Mouse (Mus musculus) neural tube, embryonic 15.5 days (tissue): ENCODE data around the gene Aspm. TPM values are rescaled to one million over a fixed set of nuclear protein-coding genes. Genes with fewer than 3 reads are reported as not detected.

Experiments
- ATAC-seq: fragments of 200-750 bp; cut with Nextera tagmentation; 2 replicates; pipeline ENCODE4 v1.8.0; 2017; ENCODE audit warnings: mild to moderate bottlenecking, moderate TSS enrichment, moderate library complexity; ENCODE audit not compliant: low FRiP score
- H3K27ac ChIP-seq: fragments of 300-500 bp; sonication (generic); replicated peaks from 2 replicates; pipeline ENCODE4 v1.5.1; 2015; ENCODE audit warnings: mild to moderate bottlenecking, inconsistent platforms
- H3K27me3 ChIP-seq: fragments of 300-500 bp; sonication (generic); replicated peaks from 2 replicates; pipeline ENCODE4 v1.6.1; 2015; ENCODE audit warnings: inconsistent platforms
- H3K36me3 ChIP-seq: fragments of 300-500 bp; sonication (generic); 2 replicates; pipeline ENCODE4 v1.6.1; 2015; ENCODE audit warnings: inconsistent platforms
- H3K4me1 ChIP-seq: fragments of 300-500 bp; sonication (generic); 2 replicates; pipeline ENCODE4 v1.6.1; 2015; ENCODE audit warnings: inconsistent platforms
- H3K4me2 ChIP-seq: fragments of 300-500 bp; sonication (generic); 2 replicates; pipeline ENCODE4 v1.6.1; 2015; ENCODE audit warnings: inconsistent platforms, mild to moderate bottlenecking, moderate library complexity
- H3K4me3 ChIP-seq: fragments of 300-500 bp; sonication (generic); replicated peaks from 2 replicates; pipeline ENCODE4 v1.5.1; 2015; ENCODE audit warnings: mild to moderate bottlenecking, inconsistent platforms
- H3K9ac ChIP-seq: fragments of 300-500 bp; sonication (generic); replicated peaks from 2 replicates; pipeline ENCODE4 v1.6.1; 2015; ENCODE audit warnings: mild to moderate bottlenecking, inconsistent platforms
- H3K9me3 ChIP-seq: fragments of 300-500 bp; sonication (generic); replicated peaks from 2 replicates; pipeline ENCODE4 v1.6.1; 2016; ENCODE audit warnings: inconsistent platforms
- WGBS: fragments of 180-500 bp; shearing (Covaris S2); methylation state at CpG from one replicate; pipeline ENCODE4 v1.1.7; 2015; ENCODE audit warnings: mixed read lengths; 5-methylcytosine and 5-hydroxymethylcytosine counted together
- polyA plus RNA-seq: library from polyadenylated mRNA; unstranded; fragments of >200 nt; fragmentation: Nextera tagmentation; extraction: Ambion mirVana; gene quantifications from 2 replicates; pipeline ENCODE4 v1.2.1, GENCODE M21; 2015

Aspm gene
- polyA plus RNA-seq, 1 experiment from 2014 or later: 1.5 TPM

GRCm38 (mm10) chr1:139514556-139514955 lies 60.0 kb downstream of the Aspm start:
- 91% methylated on average over 12 of the region's 12 CpGs for WGBS
- Histone ChIP-seq H3K36me3 (no peaks in the 10 kb centered on the region), H3K27ac (no peak overlapping the region), H3K9me3 (no peaks in the 10 kb centered on the region), H3K27me3 (no peaks in the 10 kb centered on the region), H3K9ac (no peak overlapping the region), H3K4me1 (no peaks in the 10 kb centered on the region), H3K4me2 (no peak overlapping the region), H3K4me3 (no peak overlapping the region)
- ATAC-seq: no peak

Other genes with a start within 250 kb of the Aspm start
- 0.66 and 0.95 TPM in 2 replicates for gene Crb1, start 77.7 kb upstream of the Aspm start, polyA plus RNA-seq
- gene Zbtb41, start 32.5 kb upstream of the Aspm start, polyA plus RNA-seq: 10.5 and 10.9 TPM in 2 replicates
- not detected in 2 replicates for gene F13b, start 46.9 kb downstream of the Aspm start, polyA plus RNA-seq
- not detected in 2 replicates for gene Cfhr1, start 105.5 kb downstream of the Aspm start, polyA plus RNA-seq